Mouse (Mus musculus): ENCODE results near the gene Lman2.
A peak's percentile ranks its signal among the peaks of the same experiment; 100 is the strongest.

Gene Lman2

GRCm38 (mm10) chr13:55371007-55371681 lies 8.6 kb upstream of the Lman2 start:
- DNase-seq (ENCODE audit: low spot score in 2 of 2): peak in 1 of 2 experiments; percentile 42

- DNase-seq (ENCODE audit: low spot score in 2 of 2): no peak
Observed at GRCm38 (mm10) chr13:55370234-55370633, 7.7 kb upstream of the Lman2 start.

GRCm38 (mm10) chr13:55369531-55370114 lies 7.0 kb upstream of the Lman2 start, which contains the start of gene Rgs14:
Rgs14 (plus strand) TSS chr13:55369732.
- peak; percentile 41 to 58 for DNase-seq (ENCODE audit: low spot score in 2 of 2)

- DNase-seq (ENCODE audit: low spot score in 2 of 2): no peak
Observed at GRCm38 (mm10) chr13:55368401-55368800, 5.8 kb upstream of the Lman2 start.

GRCm38 (mm10) chr13:55361974-55362452 lies 570 bp downstream of the Lman2 start:
- DNase-seq (ENCODE audit: low spot score in 2 of 2): no peak

GRCm38 (mm10) chr13:55361145-55361544 lies 1.4 kb downstream of the Lman2 start:
- DNase-seq (ENCODE audit: low spot score in 2 of 2): no peak

GRCm38 (mm10) chr13:55346745-55347144 lies 15.8 kb downstream of the Lman2 start:
- DNase-seq (ENCODE audit: low spot score in 2 of 2): no peak

GRCm38 (mm10) chr13:55344286-55344685 lies 18.3 kb downstream of the Lman2 start:
- DNase-seq (ENCODE audit: low spot score in 2 of 2): peak in 1 of 2 experiments; percentile 68

GRCm38 (mm10) chr13:55342469-55342868 lies 20.1 kb downstream of the Lman2 start:
- no peak for DNase-seq (ENCODE audit: low spot score in 2 of 2)

GRCm38 (mm10) chr13:55339259-55339658 lies 23.3 kb downstream of the Lman2 start:
- no peak for DNase-seq (ENCODE audit: low spot score in 2 of 2)

GRCm38 (mm10) chr13:55338131-55339054 lies 24.2 kb downstream of the Lman2 start:
- DNase-seq (ENCODE audit: low spot score in 2 of 2): no peak

- DNase-seq (ENCODE audit: low spot score in 2 of 2): no peak
Observed at GRCm38 (mm10) chr13:55337341-55337975, 25.1 kb downstream of the Lman2 start.

GRCm38 (mm10) chr13:55335701-55336100 lies 26.9 kb downstream of the Lman2 start:
- no peak for DNase-seq (ENCODE audit: low spot score in 2 of 2)

GRCm38 (mm10) chr13:55332331-55332730 lies 30.3 kb downstream of the Lman2 start:
- no peak for DNase-seq (ENCODE audit: low spot score in 2 of 2)

GRCm38 (mm10) chr13:55330567-55331400 lies 31.8 kb downstream of the Lman2 start:
- no peak for DNase-seq (ENCODE audit: low spot score in 2 of 2)

GRCm38 (mm10) chr13:55329683-55330566 lies 32.7 kb downstream of the Lman2 start, which contains the start of gene Mxd3:
Mxd3 (minus strand) TSS chr13:55329823.
- peak; percentile 77 to 84 for DNase-seq (ENCODE audit: low spot score in 2 of 2)

GRCm38 (mm10) chr13:55329109-55329682 lies 33.4 kb downstream of the Lman2 start:
- no peak for DNase-seq (ENCODE audit: low spot score in 2 of 2)

- DNase-seq (ENCODE audit: low spot score in 2 of 2): no peak
Observed at GRCm38 (mm10) chr13:55328641-55329040, 33.9 kb downstream of the Lman2 start.

GRCm38 (mm10) chr13:55328171-55328570 lies 34.4 kb downstream of the Lman2 start:
- no peak for DNase-seq (ENCODE audit: low spot score in 2 of 2)

Measured in frontal cortex, postnatal 36 days (tissue).